Mouse (Mus musculus) adipocyte (in vitro differentiated cells): ENCODE results near the gene Cfap36.

Experiments
- DNase-seq: peaks from one replicate; pipeline ENCODE4 v3.0.0-alpha.2; 2016; ENCODE audit warnings: low spot score

The Cfap36 gene

GRCm38 (mm10) chr11:29246883-29247650, at the start of gene Cfap36:
TSS of gene Cfap36 (minus strand) at chr11:29247409.
- DNase-seq: peak; percentile 97

DNA sequence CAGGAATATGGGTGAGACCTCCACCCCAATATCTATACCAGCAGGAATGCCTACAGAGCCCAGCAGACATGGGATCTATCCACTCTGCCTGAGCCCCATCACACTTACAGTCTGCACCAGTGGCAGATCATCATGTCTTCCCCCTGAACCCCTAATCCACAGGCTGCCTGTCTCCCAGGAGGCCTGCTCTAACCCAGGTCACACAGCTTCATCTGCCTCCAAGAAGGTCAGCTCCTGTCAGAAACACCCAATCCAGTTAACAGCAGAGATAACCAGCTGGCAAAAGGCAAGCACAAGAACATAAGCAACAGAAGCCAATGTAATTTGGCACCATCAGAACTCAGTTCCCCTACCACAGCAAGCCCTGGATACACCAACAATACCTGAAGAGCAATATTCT, 40.1 kb upstream of the Cfap36 start:
- DNase-seq: no peak

DNA sequence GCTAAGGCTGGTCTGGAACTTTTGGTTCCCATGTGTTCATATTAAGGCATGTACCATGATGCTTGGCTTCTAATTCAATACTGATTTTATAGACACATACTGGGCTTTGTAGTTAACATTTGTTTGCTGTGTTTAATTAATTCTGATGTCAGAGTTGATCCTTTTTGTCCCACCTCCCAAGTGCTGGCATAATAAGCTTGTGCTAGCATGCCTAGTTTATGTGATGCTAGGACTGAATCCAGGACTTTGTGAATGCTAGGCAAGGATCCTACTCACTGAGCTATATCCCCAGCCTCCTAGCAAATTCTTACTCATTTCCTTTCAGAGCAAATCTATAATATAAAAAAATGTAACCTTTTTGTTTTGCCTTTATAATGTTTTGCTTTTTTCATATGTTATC, 38.8 kb upstream of the Cfap36 start:
- DNase-seq: no peak

DNA sequence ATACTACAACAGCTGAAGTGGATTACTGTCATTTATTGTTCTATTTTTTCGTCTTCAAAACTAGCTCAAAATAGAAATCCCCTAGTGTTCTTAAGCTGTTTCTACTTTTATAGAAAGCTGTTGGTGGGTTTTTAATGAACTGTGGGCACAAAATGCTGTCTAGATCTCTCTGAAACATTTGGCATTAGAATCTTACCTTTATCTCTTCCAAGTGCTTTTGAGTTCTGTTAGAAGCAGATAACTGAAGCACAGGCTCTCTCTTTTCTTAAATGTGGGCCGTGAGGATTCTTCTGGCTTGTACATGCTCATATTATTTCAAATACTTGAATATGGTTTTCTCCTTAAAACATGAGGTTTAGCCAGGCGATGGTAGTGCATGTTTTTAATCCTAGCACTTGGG, 27.5 kb upstream of the Cfap36 start:
- no peak for DNase-seq

- peak; percentile 86 for DNase-seq
These were observed 20.6 kb upstream of the Cfap36 start for GRCm38 (mm10) chr11:29267824-29268223.

GRCm38 (mm10) chr11:29254643-29255042, 7.4 kb upstream of the Cfap36 start:
- no peak for DNase-seq

DNA sequence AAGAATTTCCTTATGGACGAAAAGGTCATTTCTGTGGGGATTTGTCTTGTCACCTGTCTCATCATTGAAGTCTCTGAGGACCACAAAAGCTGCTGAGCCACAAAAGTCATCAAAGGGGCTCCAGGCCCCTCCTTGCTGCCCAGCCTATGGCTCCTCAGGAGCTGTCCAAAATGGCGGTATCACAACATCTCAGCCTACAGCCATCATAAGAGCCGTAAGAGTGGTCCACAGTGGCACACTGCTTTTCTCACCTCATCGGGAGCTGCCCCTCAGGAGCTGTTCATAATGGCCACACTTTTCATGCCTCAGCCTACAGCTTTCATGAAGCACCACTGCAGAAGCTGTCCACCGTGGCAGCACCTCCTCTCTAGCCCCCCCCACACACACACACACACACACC, 1.2 kb upstream of the Cfap36 start:
- no peak for DNase-seq

DNA sequence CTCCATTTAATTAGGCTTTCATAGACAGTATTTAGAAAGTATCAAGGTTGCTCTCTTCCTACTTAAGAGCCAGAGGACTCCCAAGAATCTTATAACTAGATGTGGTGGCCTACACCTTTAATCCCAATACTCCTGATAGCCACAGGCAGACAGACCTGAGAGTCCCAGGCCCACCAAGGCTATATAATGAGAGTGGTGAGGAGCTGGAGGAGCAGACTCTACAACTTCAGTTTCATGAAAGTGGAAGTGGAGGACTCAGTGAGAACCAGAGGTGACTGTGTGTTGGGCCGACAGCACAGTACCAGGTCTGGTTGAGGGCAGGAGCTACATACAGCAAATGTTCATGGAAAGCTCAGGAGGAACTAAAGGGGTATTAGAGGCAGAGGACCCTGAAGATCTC, 516 bp upstream of the Cfap36 start:
- DNase-seq: no peak

DNA sequence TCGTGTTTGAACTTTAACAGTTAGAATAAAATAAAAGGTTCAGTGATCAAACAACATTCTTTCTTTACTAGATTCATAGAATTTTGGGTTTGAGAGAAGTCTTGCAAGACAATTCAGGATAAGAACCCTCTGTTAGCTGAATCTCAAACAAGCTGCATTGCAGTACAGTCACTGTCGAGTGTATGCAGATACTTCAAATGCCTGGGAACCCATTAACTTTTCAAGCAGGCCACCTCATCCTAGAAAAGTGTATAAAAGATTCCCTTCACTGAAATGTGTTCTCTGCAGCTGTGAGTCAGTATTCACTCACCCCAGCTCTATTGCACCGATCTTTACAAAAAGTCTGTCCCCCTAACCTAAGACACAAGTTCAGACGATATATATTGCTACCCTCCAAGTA, 1.2 kb downstream of the Cfap36 start:
- DNase-seq: no peak

- DNase-seq: no peak
These were observed 5.2 kb downstream of the Cfap36 start for GRCm38 (mm10) chr11:29241961-29242360.

DNA sequence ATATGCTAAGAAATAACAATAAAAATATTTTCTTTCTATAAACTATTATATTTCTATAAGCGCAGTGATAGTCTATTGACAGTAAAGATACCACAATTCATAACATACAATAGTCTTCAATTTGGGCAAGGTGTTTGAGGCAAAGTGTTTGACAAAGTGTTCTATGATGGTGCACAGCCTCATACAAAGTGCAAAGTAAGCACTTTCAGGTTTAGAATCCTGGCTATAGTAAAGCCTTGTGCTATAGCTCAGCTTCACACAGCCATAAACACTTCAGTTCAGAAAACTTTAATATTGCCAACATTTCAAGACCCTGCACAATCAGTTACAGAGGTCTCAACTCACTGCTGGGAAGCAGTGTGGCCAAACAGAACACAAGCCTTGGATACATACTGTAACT, 7.9 kb downstream of the Cfap36 start:
- DNase-seq: no peak

GRCm38 (mm10) chr11:29238551-29238950, 8.7 kb downstream of the Cfap36 start:
- no peak for DNase-seq

DNA sequence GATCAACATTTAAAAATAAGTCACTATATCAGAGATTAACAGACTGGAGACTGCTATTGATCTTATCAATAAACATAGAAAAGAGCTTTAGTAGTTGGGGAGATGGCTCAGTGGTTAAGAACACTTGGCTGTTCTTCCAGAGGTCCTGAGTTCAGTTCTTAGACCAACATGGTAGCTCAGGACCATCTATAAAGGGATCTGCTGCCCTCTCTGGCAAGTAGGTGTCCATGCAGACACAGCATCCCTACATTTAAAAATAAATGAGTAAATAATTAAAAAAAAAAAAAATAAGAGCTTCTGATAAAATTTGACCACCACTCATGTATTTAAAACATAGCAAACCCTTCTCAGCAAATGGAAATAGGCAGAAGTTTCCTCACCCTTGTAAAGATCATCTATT, 9.2 kb downstream of the Cfap36 start:
- DNase-seq: no peak

- DNase-seq: no peak
These were observed 9.8 kb downstream of the Cfap36 start for GRCm38 (mm10) chr11:29237364-29237763.

- no peak for DNase-seq
These were observed 13.6 kb downstream of the Cfap36 start for GRCm38 (mm10) chr11:29233569-29233968.

- no peak for DNase-seq
These were observed 18.3 kb downstream of the Cfap36 start for GRCm38 (mm10) chr11:29228957-29229356.

- no peak for DNase-seq
These were observed 22.5 kb downstream of the Cfap36 start for GRCm38 (mm10) chr11:29224754-29225153.

- no peak for DNase-seq
These were observed 24.9 kb downstream of the Cfap36 start for GRCm38 (mm10) chr11:29222310-29222709.

DNA sequence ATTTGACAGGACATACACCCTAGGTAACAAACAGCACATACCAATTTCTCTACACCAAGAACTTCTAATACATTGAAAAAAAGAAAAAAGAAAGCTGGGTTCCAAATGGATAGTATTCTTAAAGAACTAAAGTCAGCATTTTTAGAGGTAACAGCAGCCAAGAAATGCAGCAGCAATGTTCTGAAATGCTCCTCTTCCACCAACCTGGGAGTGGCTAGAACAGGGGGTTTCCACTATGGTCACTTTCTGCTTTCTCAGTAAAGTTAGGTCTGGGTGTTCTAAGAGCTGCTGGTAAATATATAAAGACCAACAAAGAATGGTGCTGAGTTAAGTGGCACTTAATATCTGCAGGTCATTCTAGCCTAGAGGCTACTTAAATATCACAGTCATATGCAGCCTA, 28.2 kb downstream of the Cfap36 start:
- DNase-seq: no peak

- DNase-seq: no peak
These were observed 31.0 kb downstream of the Cfap36 start for GRCm38 (mm10) chr11:29216196-29216595.

DNA sequence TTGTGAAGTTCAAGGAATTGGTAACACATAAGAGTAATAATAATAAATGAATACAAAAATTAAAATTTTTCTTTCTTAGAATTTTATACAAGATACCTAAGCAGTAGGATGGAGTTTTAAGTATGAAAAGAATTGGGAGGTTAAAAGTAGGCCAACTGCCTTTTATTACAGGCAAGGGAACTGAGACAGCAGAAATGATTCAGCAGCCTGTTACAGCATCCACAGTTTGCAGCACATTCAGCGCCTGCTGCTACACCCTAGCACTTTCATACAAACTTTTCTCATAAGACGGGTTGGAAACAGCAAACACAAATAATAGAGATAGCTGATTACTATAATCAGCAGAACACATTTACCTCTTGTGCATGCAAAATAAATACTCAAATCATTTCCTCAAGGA, 37.4 kb downstream of the Cfap36 start:
- no peak for DNase-seq

DNA sequence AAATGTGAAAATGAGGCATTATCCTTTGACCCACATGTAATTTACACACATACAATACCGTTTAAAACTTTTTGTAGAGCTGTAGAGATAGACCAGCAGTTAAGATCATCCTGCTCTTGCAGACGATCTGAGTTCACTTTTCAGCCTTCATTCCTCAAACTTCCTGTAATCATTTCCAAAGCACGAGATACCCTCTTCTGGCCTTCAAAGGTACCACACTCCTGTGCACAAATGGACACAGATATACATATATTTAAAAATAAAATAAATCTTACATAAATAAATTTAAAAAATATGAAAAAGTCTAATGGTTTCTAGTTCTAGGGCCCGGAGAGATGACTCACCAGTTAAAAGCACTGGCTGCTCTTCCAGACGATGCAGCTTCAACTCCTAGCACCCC, 43.6 kb downstream of the Cfap36 start:
- peak; percentile 14 for DNase-seq

GRCm38 (mm10) chr11:29188981-29189380, 58.2 kb downstream of the Cfap36 start:
- no peak for DNase-seq

- DNase-seq: no peak
These were observed 65.5 kb downstream of the Cfap36 start for GRCm38 (mm10) chr11:29181751-29182150.
